Mouse (Mus musculus): ENCODE data around the gene Gm3233. TPM values are rescaled to one million over a fixed set of nuclear protein-coding genes. Genes with fewer than 3 reads are reported as not detected.
"Not testable (repeated sequence)": the region's sequence is repeated elsewhere in the genome, so short reads cannot be mapped to it uniquely, and the experiment has no call there.

Gm3233 gene
- total and polyA plus RNA-seq, 2 experiments from 2014 or later: not detected

- WGBS: 76% methylated on average over 4 of the region's 4 CpGs
- H3K4me2 ChIP-seq (ENCODE audit: low read depth, low read length): no peak overlapping the region
Observed at GRCm38 (mm10) chr10:77738929-77739328, 20.6 kb downstream of the Gm3233 start.

GRCm38 (mm10) chr10:77735928-77736327 lies 23.6 kb downstream of the Gm3233 start:
- Histone ChIP-seq H3K9ac (replicated peaks; ENCODE audit: low read depth, low read length) (no peak overlapping the region), H3K4me3 (ENCODE audit: low read depth, low read length) (no peak overlapping the region), H3K9me3 (replicated peaks; ENCODE audit: control insufficient read depth, low read length) (no peaks in the 10 kb centered on the region; the same call in 1 of the 2 replicates), H3K4me2 (ENCODE audit: low read depth, low read length) (no peak overlapping the region), H3K27ac (ENCODE audit: low read depth) (no peak overlapping the region), H3K36me3 (replicated peaks; ENCODE audit: control insufficient read depth, insufficient read depth, low read length) (no peaks in the 10 kb centered on the region), H3K27me3 (ENCODE audit: control insufficient read depth, insufficient read depth, low read length) (no peaks in the 10 kb centered on the region), H3K4me1 (ENCODE audit: control insufficient read depth, insufficient read depth) (no peaks in the 10 kb centered on the region)
- ATAC-seq (ENCODE audit: insufficient read depth, low read depth) (no peak), DNase-seq (ENCODE audit: low spot score) (no peak)
- no peak for TF ChIP-seq CTCF (IDR thresholded peaks at IDR 0.05; ENCODE audit: low read depth)
- TF ChIP-seq EP300 (IDR thresholded peaks at IDR 0.05; ENCODE audit: low read depth): no peak
- 86% methylated on average over 1 of the region's 1 CpGs for WGBS

More at GRCm38 (mm10) chr10:77738929-77739328, 20.6 kb downstream of the Gm3233 start:
- ATAC-seq (ENCODE audit: insufficient read depth, low read depth) (no peak), DNase-seq (ENCODE audit: low spot score) (no peak)
- no peaks in the 10 kb centered on the region for H3K36me3 ChIP-seq (replicated peaks; ENCODE audit: control insufficient read depth, insufficient read depth, low read length)
- no peaks in the 10 kb centered on the region for H3K27me3 ChIP-seq (ENCODE audit: control insufficient read depth, insufficient read depth, low read length)
- no peak overlapping the region for H3K4me3 ChIP-seq (ENCODE audit: low read depth, low read length)
- no peak overlapping the region for H3K27ac ChIP-seq (ENCODE audit: low read depth)
- no peak for TF ChIP-seq CTCF (IDR thresholded peaks at IDR 0.05; ENCODE audit: low read depth)
- H3K9ac ChIP-seq (replicated peaks; ENCODE audit: low read depth, low read length): no peak overlapping the region
- H3K4me1 ChIP-seq (ENCODE audit: control insufficient read depth, insufficient read depth): no peaks in the 10 kb centered on the region
- H3K9me3 ChIP-seq (replicated peaks; ENCODE audit: control insufficient read depth, low read length): no peaks in the 10 kb centered on the region; the same call in 1 of the 2 replicates

- Histone ChIP-seq H3K9me3 (replicated peaks; ENCODE audit: control insufficient read depth, low read length) (no peaks in the 10 kb centered on the region), H3K9ac (replicated peaks; ENCODE audit: low read depth, low read length) (no peak overlapping the region), H3K27me3 (ENCODE audit: control insufficient read depth, insufficient read depth, low read length) (no peaks in the 10 kb centered on the region), H3K4me3 (ENCODE audit: low read depth, low read length) (no peak overlapping the region), H3K4me1 (ENCODE audit: control insufficient read depth, insufficient read depth) (no peaks in the 10 kb centered on the region), H3K4me2 (ENCODE audit: low read depth, low read length) (no peak overlapping the region), H3K27ac (ENCODE audit: low read depth) (no peak overlapping the region), H3K36me3 (replicated peaks; ENCODE audit: control insufficient read depth, insufficient read depth, low read length) (no peaks in the 10 kb centered on the region)
- ATAC-seq (ENCODE audit: insufficient read depth, low read depth): no peak
- WGBS: 49% methylated on average over 4 of the region's 4 CpGs
- DNase-seq (ENCODE audit: low spot score): no peak
- TF ChIP-seq CTCF (IDR thresholded peaks at IDR 0.05; ENCODE audit: low read depth) (no peak; the same call in 1 of the 2 replicates), EP300 (IDR thresholded peaks at IDR 0.05; ENCODE audit: low read depth) (no peak)
Observed at GRCm38 (mm10) chr10:77729241-77729640, 30.2 kb downstream of the Gm3233 start.

- H3K27ac ChIP-seq (ENCODE audit: low read depth): no peak overlapping the region
- no peak overlapping the region for H3K9ac ChIP-seq (replicated peaks; ENCODE audit: low read depth, low read length)
- ATAC-seq (ENCODE audit: insufficient read depth, low read depth) (no peak), DNase-seq (ENCODE audit: low spot score) (no peak)
- H3K27me3 ChIP-seq (ENCODE audit: control insufficient read depth, insufficient read depth, low read length): no peaks in the 10 kb centered on the region
- H3K4me3 ChIP-seq (ENCODE audit: low read depth, low read length): no peak overlapping the region
- no peaks in the 10 kb centered on the region for H3K36me3 ChIP-seq (replicated peaks; ENCODE audit: control insufficient read depth, insufficient read depth, low read length)
- H3K9me3 ChIP-seq (replicated peaks; ENCODE audit: control insufficient read depth, low read length): no peaks in the 10 kb centered on the region
- no peak overlapping the region for H3K4me2 ChIP-seq (ENCODE audit: low read depth, low read length)
- 59% methylated on average over 4 of the region's 4 CpGs for WGBS
- TF ChIP-seq CTCF (IDR thresholded peaks at IDR 0.05; ENCODE audit: low read depth) (no peak), EP300 (IDR thresholded peaks at IDR 0.05; ENCODE audit: low read depth) (no peak)
- no peaks in the 10 kb centered on the region for H3K4me1 ChIP-seq (ENCODE audit: control insufficient read depth, insufficient read depth)
Observed at GRCm38 (mm10) chr10:77728280-77728679, 31.2 kb downstream of the Gm3233 start.

GRCm38 (mm10) chr10:77726186-77726585 lies 33.3 kb downstream of the Gm3233 start, which contains the start of gene Gm10100:
TSS of gene Gm10100 (plus strand) at chr10:77726486.
- TF ChIP-seq CTCF (IDR thresholded peaks at IDR 0.05; ENCODE audit: low read depth) (no peak), EP300 (IDR thresholded peaks at IDR 0.05; ENCODE audit: low read depth) (no peak)
- H3K27ac ChIP-seq (ENCODE audit: low read depth): no peak within 1 kb of the TSS
- no peak within 1 kb of the TSS for H3K4me2 ChIP-seq (ENCODE audit: low read depth, low read length)
- H3K27me3 ChIP-seq (ENCODE audit: control insufficient read depth, insufficient read depth, low read length): no peaks in the 10 kb centered on the region
- H3K9ac ChIP-seq (replicated peaks; ENCODE audit: low read depth, low read length): no peak within 1 kb of the TSS
- ATAC-seq (ENCODE audit: insufficient read depth, low read depth): no peak
- 30% methylated on average over 3 of the region's 3 CpGs for WGBS
- no peaks in the 10 kb centered on the region for H3K36me3 ChIP-seq (replicated peaks; ENCODE audit: control insufficient read depth, insufficient read depth, low read length)
- no peak for DNase-seq (ENCODE audit: low spot score)
- no peaks in the 10 kb centered on the region for H3K4me1 ChIP-seq (ENCODE audit: control insufficient read depth, insufficient read depth)
- no peaks in the 10 kb centered on the region for H3K9me3 ChIP-seq (replicated peaks; ENCODE audit: control insufficient read depth, low read length)
- H3K4me3 ChIP-seq (ENCODE audit: low read depth, low read length): no peak within 1 kb of the TSS

GRCm38 (mm10) chr10:77724855-77725254 lies 34.6 kb downstream of the Gm3233 start:
- no peak for ATAC-seq (ENCODE audit: insufficient read depth, low read depth)
- no peaks in the 10 kb centered on the region for H3K9me3 ChIP-seq (replicated peaks; ENCODE audit: control insufficient read depth, low read length)
- DNase-seq (ENCODE audit: low spot score): no peak
- no peak overlapping the region for H3K27ac ChIP-seq (ENCODE audit: low read depth)
- no peak overlapping the region for H3K9ac ChIP-seq (replicated peaks; ENCODE audit: low read depth, low read length)
- no peaks in the 10 kb centered on the region for H3K4me1 ChIP-seq (ENCODE audit: control insufficient read depth, insufficient read depth)
- H3K4me2 ChIP-seq (ENCODE audit: low read depth, low read length): no peak overlapping the region
- H3K27me3 ChIP-seq (ENCODE audit: control insufficient read depth, insufficient read depth, low read length): no peaks in the 10 kb centered on the region
- no peak for TF ChIP-seq EP300 (IDR thresholded peaks at IDR 0.05; ENCODE audit: low read depth)
- TF ChIP-seq CTCF (IDR thresholded peaks at IDR 0.05; ENCODE audit: low read depth): no peak
- no peaks in the 10 kb centered on the region for H3K36me3 ChIP-seq (replicated peaks; ENCODE audit: control insufficient read depth, insufficient read depth, low read length)
- WGBS: 65% methylated on average over 8 of the region's 8 CpGs
- H3K4me3 ChIP-seq (ENCODE audit: low read depth, low read length): no peak overlapping the region

GRCm38 (mm10) chr10:77720299-77720698 lies 39.2 kb downstream of the Gm3233 start, which contains the start of gene Krtap12-1:
TSS of gene Krtap12-1 (plus strand) at chr10:77720599.
- H3K36me3 ChIP-seq (replicated peaks; ENCODE audit: control insufficient read depth, insufficient read depth, low read length); H3K4me1 ChIP-seq (ENCODE audit: control insufficient read depth, insufficient read depth); DNase-seq (ENCODE audit: low spot score); H3K9me3 ChIP-seq (replicated peaks; ENCODE audit: control insufficient read depth, low read length); H3K27ac ChIP-seq (ENCODE audit: low read depth); H3K4me2 ChIP-seq (ENCODE audit: low read depth, low read length); H3K27me3 ChIP-seq (ENCODE audit: control insufficient read depth, insufficient read depth, low read length); ATAC-seq (ENCODE audit: insufficient read depth, low read depth); H3K9ac ChIP-seq (replicated peaks; ENCODE audit: low read depth, low read length); H3K4me3 ChIP-seq (ENCODE audit: low read depth, low read length): not testable (repeated sequence)
- 72% methylated on average over 1 of the region's 1 CpGs for WGBS

Measured in heart, postnatal 0 days (tissue).